Mouse (Mus musculus): ENCODE results near the gene Ankrd11.

GRCm38 (mm10) chr8:122962046-122962445, 80.0 kb downstream of the Ankrd11 start:
- no peak for TF ChIP-seq CTCF (IDR thresholded peaks at IDR 0.05 in 2 of 3, conservative IDR thresholded peaks at IDR 0.05 in 1 of 3; ENCODE audit: control insufficient read depth in 1 of 3, insufficient read depth in 1 of 3, low read depth in 2 of 3, low read length in 3 of 3, poor library complexity in 1 of 3, severe bottlenecking in 1 of 3)
- TF ChIP-seq HCFC1 (IDR thresholded peaks at IDR 0.05; ENCODE audit: low read depth, low read length), result no peak
- no peak for TF ChIP-seq CHD2 (IDR thresholded peaks at IDR 0.05; ENCODE audit: low read length)
